Mouse (Mus musculus): ENCODE measurements at regions not wholly inside any gene's neighbourhood (a gene's known extent, or its start where the extent isn't known, plus 50 kb on each side); places are given as distances from the start of the nearest gene placed in this dataset.

DNA sequence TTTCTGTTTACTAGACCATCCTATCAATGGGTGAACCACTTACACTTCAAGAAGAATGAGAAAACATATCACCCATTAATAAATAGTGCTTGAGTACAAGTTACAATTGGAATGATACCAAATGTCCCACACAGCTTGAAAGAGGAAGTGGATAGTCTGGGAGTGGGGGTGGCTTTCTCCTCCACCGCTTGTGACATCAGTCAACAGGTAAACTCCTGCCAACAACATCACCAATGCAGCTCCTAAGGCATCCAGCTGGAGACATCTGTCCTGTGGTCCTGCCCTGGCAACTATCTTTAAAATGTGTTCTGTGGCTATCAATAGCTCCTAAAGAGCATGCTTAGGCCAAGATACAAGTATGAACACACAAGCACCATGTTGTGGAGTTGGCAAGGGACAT lies 233.7 kb upstream of the Jade1 start:
- Histone ChIP-seq H3K4me1 (ENCODE audit: control insufficient read depth, insufficient read depth, low read length) (no peaks in the 10 kb centered on the region), H3K9ac (ENCODE audit: low read length) (no peak overlapping the region), H3K4me2 (ENCODE audit: low read depth) (no peak overlapping the region), H3K9me3 (ENCODE audit: control insufficient read depth, low read length) (no peaks in the 10 kb centered on the region), H3K27me3 (ENCODE audit: control insufficient read depth, insufficient read depth, low read length) (no peaks in the 10 kb centered on the region), H3K27ac (ENCODE audit: low read depth, low read length) (no peak overlapping the region), H3K4me3 (ENCODE audit: low read depth, low read length) (no peak overlapping the region), H3K36me3 (ENCODE audit: control insufficient read depth, insufficient read depth, low read length) (no peaks in the 10 kb centered on the region)
- ATAC-seq (ENCODE audit: insufficient read depth, low FRiP score, low TSS enrichment) (no peak), DNase-seq (ENCODE audit: low spot score) (no peak)
- 93% methylated on average over 1 of the region's 1 CpGs for WGBS

DNA sequence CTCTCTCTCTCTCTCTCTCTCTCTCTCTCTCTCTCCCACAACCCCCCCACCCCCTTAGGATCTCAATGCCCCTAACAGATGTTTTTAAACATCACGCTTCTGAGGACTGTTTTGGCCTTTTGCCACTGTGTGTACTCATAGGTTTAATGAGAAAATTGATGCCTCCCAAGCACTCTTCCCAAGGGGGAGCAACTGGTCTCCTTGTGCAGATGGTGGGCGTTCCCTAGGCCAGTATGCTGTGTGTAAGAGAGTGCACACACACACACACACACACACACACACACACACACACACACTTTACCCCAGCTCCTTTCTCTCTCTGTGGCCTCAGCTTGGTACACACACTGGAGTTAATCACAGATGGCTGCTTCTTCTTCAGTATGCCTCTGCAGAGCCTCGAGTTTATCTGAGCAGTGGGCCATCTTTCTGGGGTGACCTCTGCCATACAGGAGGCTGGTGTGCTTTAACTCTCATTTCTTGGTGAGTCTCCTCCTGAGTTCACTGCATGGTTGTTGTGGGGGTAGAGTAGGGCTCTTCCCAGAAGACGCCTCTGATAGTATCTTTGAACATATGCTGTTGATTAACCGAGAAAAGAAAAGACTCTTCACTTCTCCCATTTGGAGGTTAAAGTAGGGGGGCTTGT lies 236.2 kb upstream of the Jade1 start:
- Histone ChIP-seq H3K4me2 (ENCODE audit: low read depth) (no peak overlapping the region), H3K36me3 (ENCODE audit: control insufficient read depth, insufficient read depth, low read length) (no peaks in the 10 kb centered on the region), H3K27me3 (ENCODE audit: control insufficient read depth, insufficient read depth, low read length) (no peaks in the 10 kb centered on the region), H3K4me3 (ENCODE audit: low read depth, low read length) (no peak overlapping the region), H3K4me1 (ENCODE audit: control insufficient read depth, insufficient read depth, low read length) (no peaks in the 10 kb centered on the region), H3K9me3 (ENCODE audit: control insufficient read depth, low read length) (no peaks in the 10 kb centered on the region), H3K9ac (ENCODE audit: low read length) (no peak overlapping the region), H3K27ac (ENCODE audit: low read depth, low read length) (no peak overlapping the region)
- no peak for DNase-seq (ENCODE audit: low spot score)
- 52% methylated on average over 5 of the region's 5 CpGs for WGBS
- ATAC-seq (ENCODE audit: insufficient read depth, low FRiP score, low TSS enrichment) = no peak

DNA sequence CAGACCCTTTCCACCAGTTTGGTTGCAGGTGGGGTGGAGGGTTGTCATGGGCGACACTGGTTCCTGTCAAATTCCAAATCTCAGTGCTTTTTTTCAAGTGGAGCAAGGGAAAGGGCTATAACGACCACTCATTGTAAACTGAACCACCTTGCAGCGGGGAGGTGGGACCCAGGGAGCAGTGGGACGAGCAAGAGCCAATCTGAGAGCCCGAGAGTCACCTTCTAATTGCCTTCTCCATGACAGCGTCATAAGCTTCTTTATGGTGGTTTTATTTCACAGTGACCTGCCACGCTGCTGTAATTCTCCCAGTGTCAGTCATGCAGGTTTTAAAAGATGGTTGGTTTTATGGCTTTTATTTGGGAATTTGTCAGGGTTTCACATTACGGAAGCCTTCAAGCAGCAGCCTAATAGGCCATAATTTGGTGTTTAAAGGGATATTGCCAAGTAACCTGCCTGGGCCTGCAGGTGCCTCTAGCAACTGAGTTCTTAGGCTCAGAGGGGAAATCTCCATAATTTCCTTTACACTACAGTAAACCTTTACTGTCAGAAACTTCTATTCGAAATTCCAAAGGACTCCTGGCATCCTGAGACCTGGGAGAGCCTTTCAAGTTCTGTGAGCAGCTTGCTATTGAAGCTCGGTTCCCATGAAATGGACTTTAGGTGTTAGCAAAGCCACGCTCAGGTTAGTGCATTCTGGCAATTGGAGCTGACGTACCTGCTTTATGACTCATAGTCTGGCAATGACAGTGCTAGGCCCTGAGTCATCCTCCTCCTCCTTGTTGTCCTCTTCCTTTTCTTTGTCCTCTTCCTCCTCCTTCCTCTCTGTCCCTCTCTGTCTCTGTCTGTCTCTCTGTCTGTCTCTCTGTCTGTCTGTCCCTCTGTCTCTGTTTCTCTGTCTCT lies 235.6 kb upstream of the Pgrmc2 start:
- no peaks in the 10 kb centered on the region for H3K27me3 ChIP-seq (ENCODE audit: control insufficient read depth, insufficient read depth, low read length)
- H3K36me3 ChIP-seq (ENCODE audit: control insufficient read depth, insufficient read depth, low read length) = no peaks in the 10 kb centered on the region
- peak; percentile 20; the same call in 1 of the 2 replicates for ATAC-seq (ENCODE audit: insufficient read depth, low FRiP score, low TSS enrichment)
- no peak overlapping the region for H3K4me3 ChIP-seq (ENCODE audit: low read depth, low read length)
- H3K4me1 ChIP-seq (ENCODE audit: control insufficient read depth, insufficient read depth, low read length) = no peaks in the 10 kb centered on the region
- no peak overlapping the region for H3K27ac ChIP-seq (ENCODE audit: low read depth, low read length)
- 35% methylated on average over 12 of the region's 12 CpGs for WGBS
- no peaks in the 10 kb centered on the region for H3K9me3 ChIP-seq (ENCODE audit: control insufficient read depth, low read length)
- H3K9ac ChIP-seq (ENCODE audit: low read length) = no peak overlapping the region
- DNase-seq (ENCODE audit: low spot score) = no peak
- H3K4me2 ChIP-seq (ENCODE audit: low read depth) = no peak overlapping the region

DNA sequence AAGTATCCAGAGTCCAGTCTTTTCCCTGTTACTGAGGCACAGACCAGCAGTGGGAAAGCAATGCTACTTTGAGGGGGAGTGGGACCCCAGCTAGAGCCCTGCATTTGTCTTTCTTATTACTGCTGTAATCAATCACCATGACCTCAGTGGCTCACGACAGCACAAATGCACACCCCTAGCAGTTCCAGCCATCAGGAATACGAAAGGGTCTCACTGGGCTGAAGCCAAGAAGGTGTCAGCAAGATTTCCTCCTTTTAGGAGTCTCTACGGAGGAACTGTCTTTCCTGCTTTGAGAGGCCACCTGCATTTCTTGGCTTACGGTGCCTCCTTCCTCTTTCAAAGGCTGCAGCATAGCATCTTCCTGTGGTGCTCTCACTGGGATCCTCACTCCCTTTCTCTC lies 234.3 kb upstream of the Pgrmc2 start:
- WGBS = 24% methylated on average over 4 of the region's 4 CpGs
- H3K4me1 ChIP-seq (ENCODE audit: control insufficient read depth, insufficient read depth, low read length) = no peaks in the 10 kb centered on the region
- DNase-seq (ENCODE audit: low spot score) (no peak), ATAC-seq (ENCODE audit: insufficient read depth, low FRiP score, low TSS enrichment) (no peak)
- H3K4me3 ChIP-seq (ENCODE audit: low read depth, low read length) = no peak overlapping the region
- no peaks in the 10 kb centered on the region for H3K36me3 ChIP-seq (ENCODE audit: control insufficient read depth, insufficient read depth, low read length)
- H3K9me3 ChIP-seq (ENCODE audit: control insufficient read depth, low read length) = no peaks in the 10 kb centered on the region
- no peaks in the 10 kb centered on the region for H3K27me3 ChIP-seq (ENCODE audit: control insufficient read depth, insufficient read depth, low read length)
- H3K4me2 ChIP-seq (ENCODE audit: low read depth) = no peak overlapping the region
- no peak overlapping the region for H3K27ac ChIP-seq (ENCODE audit: low read depth, low read length)
- no peak overlapping the region for H3K9ac ChIP-seq (ENCODE audit: low read length)

DNA sequence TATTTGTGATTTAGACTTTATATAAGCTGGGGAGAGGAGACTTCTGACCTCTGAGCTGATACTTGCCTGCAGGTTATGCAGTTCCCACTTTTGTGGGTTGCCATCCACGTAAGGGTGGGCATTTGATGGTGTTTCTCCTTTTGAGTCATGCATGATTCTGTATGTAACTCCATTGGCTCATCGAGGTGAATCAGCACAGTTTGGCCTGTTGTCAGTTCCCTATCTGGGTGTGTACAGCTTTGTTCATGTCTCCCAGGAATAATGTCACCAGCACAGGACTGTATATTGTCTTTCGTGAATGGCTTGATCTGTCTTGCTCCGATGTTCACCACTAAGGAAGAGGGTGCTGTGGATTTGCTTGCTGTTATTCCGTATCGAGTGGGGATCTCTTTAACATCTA lies 229.6 kb upstream of the Pgrmc2 start:
- H3K9me3 ChIP-seq (ENCODE audit: control insufficient read depth, low read length) = no peaks in the 10 kb centered on the region
- no peaks in the 10 kb centered on the region for H3K4me1 ChIP-seq (ENCODE audit: control insufficient read depth, insufficient read depth, low read length)
- H3K4me3 ChIP-seq (ENCODE audit: low read depth, low read length) = no peak overlapping the region
- DNase-seq (ENCODE audit: low spot score) = no peak
- H3K9ac ChIP-seq (ENCODE audit: low read length) = no peak overlapping the region
- H3K4me2 ChIP-seq (ENCODE audit: low read depth) = no peak overlapping the region
- no peak overlapping the region for H3K27ac ChIP-seq (ENCODE audit: low read depth, low read length)
- H3K27me3 ChIP-seq (ENCODE audit: control insufficient read depth, insufficient read depth, low read length) = no peaks in the 10 kb centered on the region
- H3K36me3 ChIP-seq (ENCODE audit: control insufficient read depth, insufficient read depth, low read length) = no peaks in the 10 kb centered on the region
- no peak for ATAC-seq (ENCODE audit: insufficient read depth, low FRiP score, low TSS enrichment)
- WGBS = 91% methylated on average over 6 of the region's 6 CpGs

DNA sequence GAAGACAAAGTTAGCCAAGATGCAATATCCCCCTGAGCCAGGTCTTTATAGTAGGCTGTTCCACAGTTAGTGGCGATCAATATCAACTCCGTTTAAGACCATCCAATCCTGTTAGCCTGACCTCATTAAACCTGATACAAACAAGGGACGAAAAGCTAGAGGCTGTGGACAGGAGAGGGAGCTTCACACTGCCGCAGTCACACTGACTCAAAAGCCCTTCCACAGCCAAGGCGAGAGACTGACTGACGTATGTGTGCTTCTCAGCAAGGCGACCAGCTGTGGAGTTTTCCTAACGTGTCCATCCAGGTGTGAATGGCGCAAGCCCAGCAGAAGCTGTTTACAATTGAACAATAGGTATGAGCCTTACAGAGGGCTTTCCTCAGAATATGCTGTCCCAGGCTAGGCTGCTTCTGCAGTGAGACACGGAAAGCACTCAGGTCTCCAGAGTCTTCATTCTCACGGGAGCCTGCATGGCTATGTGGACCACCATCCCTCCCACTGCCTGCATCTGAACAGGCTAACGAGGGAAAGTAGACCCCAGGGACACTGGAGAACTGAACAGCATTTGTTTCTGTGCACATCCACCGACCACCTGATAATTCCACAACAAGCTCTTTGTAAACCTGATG lies 224.7 kb upstream of the Pgrmc2 start:
- Histone ChIP-seq H3K36me3 (ENCODE audit: control insufficient read depth, insufficient read depth, low read length) (no peaks in the 10 kb centered on the region), H3K4me3 (ENCODE audit: low read depth, low read length) (no peak overlapping the region), H3K27ac (ENCODE audit: low read depth, low read length) (no peak overlapping the region), H3K4me2 (ENCODE audit: low read depth) (no peak overlapping the region), H3K27me3 (ENCODE audit: control insufficient read depth, insufficient read depth, low read length) (no peaks in the 10 kb centered on the region), H3K4me1 (ENCODE audit: control insufficient read depth, insufficient read depth, low read length) (no peaks in the 10 kb centered on the region), H3K9ac (ENCODE audit: low read length) (no peak overlapping the region), H3K9me3 (ENCODE audit: control insufficient read depth, low read length) (no peaks in the 10 kb centered on the region)
- 74% methylated on average over 13 of the region's 13 CpGs for WGBS
- DNase-seq (ENCODE audit: low spot score) = no peak
- no peak for ATAC-seq (ENCODE audit: insufficient read depth, low FRiP score, low TSS enrichment)

DNA sequence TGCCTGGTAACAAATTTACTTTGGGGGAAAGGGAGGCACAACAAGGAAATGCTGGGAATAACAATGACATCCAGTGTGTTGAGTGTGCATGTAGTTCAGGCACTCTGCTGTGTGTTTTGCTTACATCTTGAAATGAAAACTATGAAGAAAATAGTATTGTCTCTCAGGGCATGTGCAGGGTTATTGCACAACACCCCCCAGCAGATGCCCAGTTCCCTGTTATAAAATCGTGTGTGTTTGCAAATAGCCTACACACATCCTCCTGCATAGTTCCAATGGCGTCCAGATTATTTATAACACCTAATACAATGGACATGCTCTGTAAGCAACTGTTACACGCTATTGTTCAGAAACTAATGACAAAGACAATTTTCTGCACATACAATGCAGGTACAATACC lies 220.0 kb upstream of the Pgrmc2 start:
- WGBS = 81% methylated on average over 3 of the region's 3 CpGs

DNA sequence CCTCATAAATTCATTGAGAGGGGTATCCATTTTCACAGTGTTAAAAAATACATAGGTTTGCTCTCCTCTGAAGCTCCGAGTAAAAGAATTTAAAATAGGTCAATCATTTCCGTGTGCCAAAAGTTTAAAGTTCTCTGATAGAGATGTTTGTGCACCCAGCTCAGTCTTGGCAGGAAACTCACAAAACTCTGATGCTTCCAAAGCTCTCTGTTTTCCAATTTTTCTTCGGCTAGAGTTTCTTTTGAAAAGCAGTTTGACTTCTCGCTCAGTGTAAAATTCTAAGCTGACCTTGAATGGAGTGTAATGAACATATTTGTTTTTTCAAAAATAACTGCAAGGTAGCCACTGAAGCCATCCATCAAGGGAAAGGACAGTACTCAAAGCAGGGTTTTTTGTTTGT lies 215.9 kb upstream of the Pgrmc2 start:
- no peaks in the 10 kb centered on the region for H3K27me3 ChIP-seq (ENCODE audit: control insufficient read depth, insufficient read depth, low read length)
- no peak for ATAC-seq (ENCODE audit: insufficient read depth, low FRiP score, low TSS enrichment)
- 89% methylated on average over 4 of the region's 4 CpGs for WGBS
- H3K4me3 ChIP-seq (ENCODE audit: low read depth, low read length) = no peak overlapping the region
- H3K27ac ChIP-seq (ENCODE audit: low read depth, low read length) = no peak overlapping the region
- H3K4me1 ChIP-seq (ENCODE audit: control insufficient read depth, insufficient read depth, low read length) = no peaks in the 10 kb centered on the region
- H3K36me3 ChIP-seq (ENCODE audit: control insufficient read depth, insufficient read depth, low read length) = no peaks in the 10 kb centered on the region
- DNase-seq (ENCODE audit: low spot score) = no peak
- H3K9ac ChIP-seq (ENCODE audit: low read length) = no peak overlapping the region
- H3K4me2 ChIP-seq (ENCODE audit: low read depth) = no peak overlapping the region
- no peaks in the 10 kb centered on the region for H3K9me3 ChIP-seq (ENCODE audit: control insufficient read depth, low read length)

More for the DNA sequence above, 220.0 kb upstream of the Pgrmc2 start:
- no peak overlapping the region for H3K9ac ChIP-seq (ENCODE audit: low read length)
- no peak for DNase-seq (ENCODE audit: low spot score)
- no peaks in the 10 kb centered on the region for H3K4me1 ChIP-seq (ENCODE audit: control insufficient read depth, insufficient read depth, low read length)
- H3K4me2 ChIP-seq (ENCODE audit: low read depth) = no peak overlapping the region
- no peak overlapping the region for H3K27ac ChIP-seq (ENCODE audit: low read depth, low read length)
- no peak overlapping the region for H3K4me3 ChIP-seq (ENCODE audit: low read depth, low read length)
- ATAC-seq (ENCODE audit: insufficient read depth, low FRiP score, low TSS enrichment) = no peak
- no peaks in the 10 kb centered on the region for H3K27me3 ChIP-seq (ENCODE audit: control insufficient read depth, insufficient read depth, low read length)
- H3K9me3 ChIP-seq (ENCODE audit: control insufficient read depth, low read length) = no peaks in the 10 kb centered on the region
- H3K36me3 ChIP-seq (ENCODE audit: control insufficient read depth, insufficient read depth, low read length) = no peaks in the 10 kb centered on the region

All from neural tube, embryonic 11.5 days (tissue).